Mouse (Mus musculus) macrophage (primary cell): Measurements from ENCODE around the gene Slc35f4. TPM values are rescaled to one million over a fixed set of nuclear protein-coding genes. Genes with fewer than 3 reads are reported as not detected.
"Not testable (repeated sequence)": the region's sequence is repeated elsewhere in the genome, so short reads cannot be mapped to it uniquely, and the experiment has no call there.

Experiments
- H3K27ac ChIP-seq: fragments of 350-480 bp; formaldehyde crosslinking; 2 replicates; pipeline ENCODE4 v1.9.0; 2021
- H3K36me3 ChIP-seq: fragments of 350-480 bp; formaldehyde crosslinking; 2 replicates; pipeline ENCODE4 v1.9.0; 2021; ENCODE audit errors: inconsistent target
- H3K4me3 ChIP-seq: fragments of 350-480 bp; formaldehyde crosslinking; 2 replicates; pipeline ENCODE4 v1.9.0; 2021; ENCODE audit errors: inconsistent target
- H3K79me2 ChIP-seq: fragments of 350-480 bp; formaldehyde crosslinking; 2 replicates; pipeline ENCODE4 v1.9.0; 2021; ENCODE audit errors: inconsistent target
- WGBS: methylation state at CpG from one replicate; pipeline ENCODE4 v1.1.7; 2026; ENCODE audit warnings: inconsistent platforms; ENCODE audit not compliant: missing documents; 5-methylcytosine and 5-hydroxymethylcytosine counted together
- polyA plus RNA-seq: library from polyadenylated mRNA; stranded (reverse); fragments of 250-400 nt; gene quantifications from 3 replicates; pipeline ENCODE4 v1.2.4, GENCODE M21; 2018; ENCODE audit warnings: inconsistent platforms

Slc35f4 gene
- polyA plus RNA-seq, 1 experiment from 2014 or later = not detected

- not testable (repeated sequence) for H3K27ac ChIP-seq, H3K4me3 ChIP-seq, H3K36me3 ChIP-seq, H3K79me2 ChIP-seq
- WGBS = 89% methylated on average over 8 of the region's 9 CpGs
Observed at GRCm38 (mm10) chr14:49278479-49278878, 247.4 kb downstream of the Slc35f4 start.

GRCm38 (mm10) chr14:49277642-49278041 is 248.2 kb downstream of the Slc35f4 start:
- 91% methylated on average over 3 of the region's 3 CpGs for WGBS
- no peaks in the 10 kb centered on the region for H3K36me3 ChIP-seq
- no peak overlapping the region for H3K4me3 ChIP-seq
- H3K27ac ChIP-seq = no peak overlapping the region
- H3K79me2 ChIP-seq = no peaks in the 10 kb centered on the region

- Histone ChIP-seq H3K36me3 (no peaks in the 10 kb centered on the region), H3K27ac (no peak overlapping the region), H3K4me3 (no peak overlapping the region), H3K79me2 (no peaks in the 10 kb centered on the region)
- WGBS = 48% methylated on average over 2 of the region's 2 CpGs
Observed at GRCm38 (mm10) chr14:49275376-49275775, 250.5 kb downstream of the Slc35f4 start.

GRCm38 (mm10) chr14:49265286-49266002 is 260.4 kb downstream of the Slc35f4 start:
- Histone ChIP-seq H3K27ac (no peak overlapping the region), H3K36me3 (no peaks in the 10 kb centered on the region), H3K4me3 (no peak overlapping the region), H3K79me2 (no peaks in the 10 kb centered on the region)
- WGBS = 74% methylated on average over 5 of the region's 5 CpGs
